Mouse (Mus musculus) R1 (cell line): ENCODE results near the gene Me3.
"Not testable (repeated sequence)": the region's sequence is repeated elsewhere in the genome, so short reads cannot be mapped to it uniquely, and the experiment has no call there.

ENCODE experiments used
- DNase-seq: peaks from one replicate; pipeline ENCODE4 v3.0.0-alpha.2; 2018; ENCODE audit warnings: low read depth, low spot score

The Me3 gene

GRCm38 (mm10) chr7:89728393-89728792 is 96.2 kb downstream of the Me3 start:
- DNase-seq = no peak

- DNase-seq = no peak
Observed at GRCm38 (mm10) chr7:89730514-89730913, 98.3 kb downstream of the Me3 start.

GRCm38 (mm10) chr7:89731115-89731514 is 98.9 kb downstream of the Me3 start:
- not testable (repeated sequence) for DNase-seq

GRCm38 (mm10) chr7:89748415-89748814 is 116.2 kb downstream of the Me3 start:
- DNase-seq = no peak

GRCm38 (mm10) chr7:89749183-89749582 is 117.0 kb downstream of the Me3 start:
- DNase-seq = no peak

- no peak for DNase-seq
Observed at GRCm38 (mm10) chr7:89766678-89767508, 134.7 kb downstream of the Me3 start.

GRCm38 (mm10) chr7:89769106-89769896 is 137.1 kb downstream of the Me3 start:
- no peak for DNase-seq

- peak; percentile 27 for DNase-seq
Observed at GRCm38 (mm10) chr7:89770021-89770420, 137.8 kb downstream of the Me3 start.

- DNase-seq = peak; percentile 81
Observed at GRCm38 (mm10) chr7:89772906-89773305, 140.7 kb downstream of the Me3 start.

GRCm38 (mm10) chr7:89773352-89773921 is 141.2 kb downstream of the Me3 start:
- DNase-seq = peak; percentile 86

GRCm38 (mm10) chr7:89773926-89774325 is 141.7 kb downstream of the Me3 start:
- peak; percentile 92 for DNase-seq

- DNase-seq = no peak
Observed at GRCm38 (mm10) chr7:89775848-89776247, 143.7 kb downstream of the Me3 start.

- DNase-seq = no peak
Observed at GRCm38 (mm10) chr7:89781391-89781790, 149.2 kb downstream of the Me3 start.

- no peak for DNase-seq
Observed at GRCm38 (mm10) chr7:89787735-89788134, 155.5 kb downstream of the Me3 start.

- DNase-seq = no peak
Observed at GRCm38 (mm10) chr7:89792576-89792975, 160.4 kb downstream of the Me3 start.

GRCm38 (mm10) chr7:89795366-89795765 is 163.2 kb downstream of the Me3 start:
- DNase-seq = no peak

GRCm38 (mm10) chr7:89796351-89796801 is 164.2 kb downstream of the Me3 start:
- peak; percentile 13 for DNase-seq

- DNase-seq = no peak
Observed at GRCm38 (mm10) chr7:89798358-89799020, 166.3 kb downstream of the Me3 start.

GRCm38 (mm10) chr7:89802447-89802846 is 170.3 kb downstream of the Me3 start:
- no peak for DNase-seq

GRCm38 (mm10) chr7:89803966-89804365 is 171.8 kb downstream of the Me3 start:
- no peak for DNase-seq

GRCm38 (mm10) chr7:89809400-89809799 is 177.2 kb downstream of the Me3 start:
- DNase-seq = no peak
